Mouse (Mus musculus) layer of hippocampus, adult 18-20 months (tissue): ENCODE measurements at regions not wholly inside any gene's neighbourhood (a gene's known extent, or its start where the extent isn't known, plus 50 kb on each side); places are given as distances from the start of the nearest gene placed in this dataset.
"Not testable (repeated sequence)": the region's sequence is repeated elsewhere in the genome, so short reads cannot be mapped to it uniquely, and the experiment has no call there.

Source experiments
- DNase-seq, 2 experiments: peaks; one replicate each; pipeline ENCODE4 v3.0.0; 2022; ENCODE audit warnings: low spot score in 2 of 2

- no peak for DNase-seq
Measured at GRCm38 (mm10) chr8:15670722-15671121, 624.8 kb upstream of the BB014433 start.

- DNase-seq = no peak
Measured at GRCm38 (mm10) chr8:15670298-15670697, 624.4 kb upstream of the BB014433 start.

DNA sequence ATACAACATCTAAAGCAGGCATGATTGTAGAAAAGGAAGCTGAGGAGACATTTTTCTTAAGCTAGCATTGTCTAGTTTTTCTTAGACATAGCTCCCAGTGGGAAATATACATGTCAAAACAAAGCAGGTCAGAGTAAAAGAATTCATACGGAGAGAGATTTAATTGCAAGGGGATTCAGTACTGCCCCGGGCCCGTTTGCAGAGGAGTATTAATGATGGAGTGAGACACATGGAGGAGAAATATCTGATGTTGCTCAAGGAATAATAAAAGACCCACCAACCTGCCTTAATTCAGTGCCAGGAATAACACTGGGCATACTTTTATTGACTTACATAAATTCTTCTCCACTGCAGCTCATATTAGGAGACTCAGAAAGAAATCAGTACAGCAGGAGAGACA, 623.6 kb upstream of the BB014433 start:
- no peak for DNase-seq

DNA sequence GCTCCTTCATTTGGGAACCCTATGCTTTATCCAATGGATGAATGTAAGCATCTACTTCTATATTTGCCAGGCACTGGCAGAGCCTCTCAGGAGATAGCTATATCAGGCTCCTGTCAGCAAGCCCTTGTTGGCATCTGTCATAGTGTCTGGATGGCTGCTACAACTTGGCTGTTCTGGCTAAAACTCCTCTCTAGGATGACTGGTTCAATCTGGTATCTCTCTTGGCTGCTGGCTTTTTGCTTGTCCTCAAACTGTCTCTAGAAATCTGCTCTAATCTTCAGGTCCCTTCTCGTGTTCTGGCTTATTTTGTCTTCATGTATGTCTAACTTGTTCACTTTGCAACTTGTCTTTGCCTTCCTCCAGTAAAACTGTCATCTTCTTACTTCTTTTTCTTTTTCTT, 614.7 kb upstream of the BB014433 start:
- DNase-seq = no peak

DNA sequence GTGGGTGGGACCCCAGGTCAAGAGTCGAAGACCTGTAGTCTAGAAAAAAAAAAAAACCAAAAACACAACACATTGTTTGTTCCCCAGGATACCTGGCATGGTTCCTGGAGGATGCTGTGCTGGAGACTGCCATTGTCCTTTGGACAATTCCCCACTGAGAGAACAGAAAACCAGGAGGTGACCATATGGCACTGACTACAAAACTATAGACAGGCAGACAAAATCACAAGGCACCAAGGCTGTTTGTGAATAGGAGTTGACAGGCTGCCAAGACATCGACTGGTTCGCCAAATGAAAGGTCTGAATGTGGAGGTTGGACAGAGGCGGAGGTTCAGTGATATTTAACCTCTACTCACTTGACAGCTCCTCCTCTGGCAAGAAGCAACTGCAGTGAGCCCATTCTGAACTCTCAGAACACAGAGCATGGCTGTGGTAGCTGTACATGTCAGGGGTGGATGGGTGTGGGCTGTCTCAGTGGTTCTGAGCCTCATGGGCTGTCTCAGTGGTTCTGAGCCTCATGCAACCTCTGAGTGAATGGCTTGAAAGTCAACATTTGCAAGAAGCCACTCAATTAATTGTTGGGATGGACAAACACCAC, 589.0 kb upstream of the BB014433 start:
- no peak for DNase-seq

DNA sequence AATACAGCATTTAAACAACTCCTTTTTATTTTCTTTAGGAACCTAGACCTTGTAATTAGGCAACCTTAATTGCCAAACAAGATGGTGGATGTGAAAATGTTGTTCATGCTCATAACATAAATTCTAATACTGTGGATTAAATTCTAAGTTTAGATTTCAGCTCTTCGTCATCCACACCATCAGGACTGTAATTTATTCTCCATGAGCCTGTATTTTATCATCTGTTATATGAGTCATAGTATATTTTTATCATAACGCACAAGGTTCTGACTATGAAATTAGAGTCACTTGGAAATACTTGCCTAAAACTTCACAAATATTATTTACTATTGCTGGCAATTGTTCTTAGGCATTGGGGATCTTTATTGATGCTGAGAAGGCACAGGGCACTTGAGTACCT, 582.7 kb upstream of the BB014433 start:
- DNase-seq = no peak

GRCm38 (mm10) chr8:15623602-15624392, 577.9 kb upstream of the BB014433 start:
- DNase-seq = not testable (repeated sequence)

GRCm38 (mm10) chr8:15610217-15610616, 564.3 kb upstream of the BB014433 start:
- DNase-seq = no peak

DNA sequence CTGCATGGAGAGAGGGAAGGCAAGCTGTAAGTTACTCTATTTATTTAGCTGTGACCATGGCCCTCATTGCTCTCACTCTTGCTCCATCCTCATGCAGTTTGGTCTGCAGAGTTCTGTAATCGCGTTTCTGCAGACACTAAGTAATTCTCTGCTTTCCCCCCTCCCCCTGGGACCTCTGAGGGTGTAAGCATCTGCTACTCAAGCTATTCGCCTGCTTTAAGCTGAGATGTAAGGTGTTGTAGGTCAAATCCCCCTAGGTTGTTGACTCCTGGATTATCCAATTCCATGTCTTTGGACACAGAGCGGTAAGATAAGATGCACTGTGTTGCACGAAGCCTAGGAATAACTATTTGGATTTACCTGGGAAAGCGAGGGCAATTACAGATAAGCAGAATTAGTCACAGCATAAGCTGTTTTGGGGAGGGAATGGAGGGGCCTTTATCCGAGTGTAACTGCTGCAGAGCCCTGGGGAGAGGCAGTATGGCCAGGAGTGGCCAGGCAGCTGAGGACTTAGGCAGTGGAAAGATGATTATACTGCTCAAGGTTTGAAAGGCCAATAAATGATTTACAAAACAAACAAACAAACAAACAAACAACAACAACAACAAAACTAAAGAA, 561.8 kb upstream of the BB014433 start:
- DNase-seq = no peak

DNA sequence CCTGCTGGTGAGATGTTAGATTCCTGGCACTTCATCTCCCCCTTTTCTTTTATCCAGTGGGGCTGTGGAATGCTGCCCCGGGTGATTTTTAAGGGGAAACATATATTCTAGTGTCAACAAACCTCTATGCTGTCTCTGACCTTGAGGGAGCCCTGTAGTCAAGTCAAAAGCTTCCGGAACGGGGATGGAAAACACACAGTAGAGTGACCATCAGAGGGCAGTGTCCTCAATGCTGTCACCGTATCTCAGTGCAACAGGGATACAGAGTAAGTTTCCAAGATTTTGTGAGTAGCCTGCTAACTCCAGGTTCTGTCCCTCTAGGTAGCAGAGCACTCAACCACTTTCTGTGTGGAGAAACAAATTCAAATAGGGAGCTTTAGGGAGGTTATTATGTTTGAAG, 555.7 kb upstream of the BB014433 start:
- DNase-seq = peak in 1 of 2 experiments; percentile 64

- no peak for DNase-seq
Measured at GRCm38 (mm10) chr8:15593106-15593505, 547.2 kb upstream of the BB014433 start.

DNA sequence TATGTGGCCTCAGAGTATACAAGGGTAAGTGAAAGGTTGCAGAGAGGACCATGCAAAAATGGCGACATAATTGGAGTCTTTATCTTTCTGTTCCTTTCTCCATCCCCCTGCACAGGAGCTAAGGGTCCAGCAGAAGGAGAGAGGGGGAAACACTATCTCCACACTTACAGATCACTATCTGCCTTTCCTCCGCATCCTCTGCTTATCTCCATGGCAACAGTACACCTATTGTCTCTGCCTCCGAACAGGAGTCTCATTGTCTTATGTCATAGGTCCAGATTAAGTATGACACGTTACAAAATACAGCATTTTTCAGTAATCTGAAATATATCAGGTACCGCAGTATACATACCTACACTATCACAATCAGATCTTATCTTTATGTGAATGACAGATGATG, 537.9 kb upstream of the BB014433 start:
- DNase-seq = no peak

DNA sequence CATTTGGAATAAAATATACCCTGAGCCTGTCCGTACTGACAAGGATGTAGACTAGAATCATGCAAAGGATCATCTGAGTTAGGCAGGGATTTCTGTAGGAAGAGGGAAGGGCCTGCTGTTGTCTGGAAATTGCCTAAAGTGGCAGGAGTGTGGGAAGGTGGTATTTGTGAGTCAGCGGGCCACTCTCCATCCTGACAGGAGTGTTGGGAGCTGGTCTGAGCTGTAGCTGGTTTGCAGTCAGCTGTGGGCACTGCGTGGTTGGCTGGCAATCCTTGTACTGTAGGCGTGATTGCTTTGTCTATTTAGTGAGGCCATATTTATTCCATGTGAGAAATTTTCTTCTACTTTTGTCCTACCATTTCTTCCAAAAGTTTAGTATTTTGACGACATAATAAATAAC, 524.2 kb upstream of the BB014433 start:
- peak; percentile 20 to 27 for DNase-seq

DNA sequence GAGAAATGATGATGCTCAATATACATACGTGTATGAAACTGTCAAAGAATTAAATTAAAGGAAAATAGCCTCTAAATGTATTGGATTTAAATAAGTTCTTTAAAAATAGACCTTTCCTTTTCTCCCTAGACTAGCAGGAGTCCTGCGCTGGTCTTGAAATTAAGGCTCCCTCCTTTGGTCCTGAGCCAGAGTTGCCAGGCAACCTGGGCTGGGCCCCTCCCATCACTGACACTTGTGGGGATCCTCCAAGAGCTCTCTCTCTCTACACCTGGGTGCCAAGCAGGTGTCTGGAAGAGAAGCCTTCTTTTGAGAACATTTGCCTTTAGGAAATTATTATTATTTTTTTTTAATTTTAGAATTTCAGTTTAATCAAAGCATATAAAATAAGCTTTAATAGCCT, 521.9 kb upstream of the BB014433 start:
- no peak for DNase-seq

DNA sequence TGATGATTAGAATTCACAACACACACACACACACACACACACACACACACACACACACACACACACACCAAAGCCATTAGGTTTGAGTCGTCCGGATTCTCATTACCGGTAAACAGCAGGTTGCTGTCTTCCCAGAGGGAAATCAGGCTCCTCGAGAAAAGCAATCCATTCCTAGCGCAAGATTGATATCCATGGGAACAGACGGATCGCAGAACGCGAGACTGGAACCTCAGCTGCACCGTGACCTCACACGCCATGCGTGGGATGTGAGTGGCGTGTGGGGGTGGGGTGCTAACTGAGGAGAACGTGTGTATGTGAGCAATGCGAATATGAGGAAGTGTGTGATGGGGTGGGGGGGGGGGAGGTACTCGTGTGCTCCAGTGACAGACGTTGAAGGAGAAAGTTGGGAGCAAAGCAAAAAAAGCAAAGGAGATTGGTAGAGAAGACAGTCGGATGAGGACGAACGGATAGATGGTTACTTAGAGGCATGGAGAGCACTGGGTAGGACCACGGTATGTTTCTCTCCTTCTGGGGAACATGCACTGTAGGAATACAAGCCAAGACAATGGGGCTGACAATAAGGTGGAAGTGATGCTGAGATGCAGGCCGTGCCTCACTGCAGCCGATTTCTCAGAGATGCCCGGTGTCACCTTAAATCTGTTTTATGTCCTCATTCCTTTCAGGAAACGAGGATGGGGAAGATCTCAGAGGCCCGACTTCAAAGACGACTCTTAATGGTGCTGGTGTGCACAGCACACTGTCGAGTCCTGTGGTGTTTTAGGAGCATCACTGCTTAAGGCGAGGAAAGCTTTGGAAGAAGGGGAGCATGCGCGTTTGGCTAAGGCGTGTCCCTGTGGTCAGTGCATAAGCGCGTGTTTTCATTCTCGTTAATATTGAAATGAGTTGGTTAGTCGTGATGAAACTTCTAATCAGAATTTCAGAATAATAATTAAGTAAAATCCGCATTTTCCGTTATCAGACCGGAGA, 516.7 kb upstream of the BB014433 start:
- DNase-seq = peak; percentile 28 to 30

- no peak for DNase-seq
Measured at GRCm38 (mm10) chr8:15532027-15532426, 486.1 kb upstream of the BB014433 start.

DNA sequence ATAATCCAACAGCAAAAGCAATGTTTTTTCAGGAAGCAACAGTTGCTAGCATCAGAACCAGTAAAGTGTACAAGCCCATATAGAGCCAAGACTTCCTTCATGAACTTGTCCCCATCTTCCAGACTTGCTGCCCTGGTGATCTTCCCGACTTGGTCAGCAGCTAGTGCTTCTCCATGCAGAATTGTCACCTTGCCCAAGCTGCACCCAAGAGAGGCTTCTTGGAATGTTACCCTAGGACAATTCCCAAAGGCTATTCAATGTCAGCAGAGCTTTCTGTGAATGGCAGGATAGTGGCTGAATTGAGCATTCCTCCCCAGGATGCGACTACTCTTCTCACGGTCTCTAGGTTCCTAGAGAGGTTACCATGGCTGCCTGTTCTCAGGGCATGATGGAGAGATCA, 479.6 kb upstream of the BB014433 start:
- DNase-seq = no peak

DNA sequence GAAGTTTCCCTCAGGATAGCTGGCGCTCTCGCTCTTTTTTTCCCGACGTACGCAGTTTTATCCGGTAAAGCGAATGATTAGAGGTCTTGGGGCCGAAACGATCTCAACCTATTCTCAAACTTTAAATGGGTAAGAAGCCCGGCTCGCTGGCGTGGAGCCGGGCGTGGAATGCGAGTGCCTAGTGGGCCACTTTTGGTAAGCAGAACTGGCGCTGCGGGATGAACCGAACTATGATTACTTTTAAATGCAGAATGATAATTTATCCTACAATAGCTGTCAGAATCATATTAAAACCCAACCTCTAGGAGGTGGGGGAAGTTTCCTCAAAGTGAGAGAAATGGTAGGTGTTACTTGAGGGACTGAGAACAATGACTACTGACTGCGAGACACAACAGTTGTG, 474.0 kb upstream of the BB014433 start:
- peak; percentile 65 to 85 for DNase-seq

GRCm38 (mm10) chr8:15500973-15501372, 455.1 kb upstream of the BB014433 start:
- peak; percentile 14 to 41 for DNase-seq

DNA sequence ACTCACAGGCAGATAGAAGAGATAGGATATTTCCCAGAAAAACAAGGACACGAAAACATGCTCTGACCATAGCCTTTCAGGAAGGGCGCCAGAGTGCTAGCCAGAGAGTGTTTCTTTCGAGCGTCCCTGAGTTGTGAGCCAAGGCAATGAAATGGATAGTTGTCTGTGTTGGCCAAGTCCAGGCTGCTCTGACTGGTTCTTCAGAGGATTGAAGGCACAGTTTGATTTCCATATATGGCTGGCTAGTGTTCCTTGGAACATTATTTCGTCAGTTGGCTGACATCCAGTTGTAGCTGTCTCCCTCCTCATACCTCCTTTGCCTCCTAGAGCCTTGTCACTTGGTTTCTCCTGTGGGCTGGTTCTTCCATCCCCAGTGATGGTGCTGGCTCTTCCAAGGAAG, 451.7 kb upstream of the BB014433 start:
- DNase-seq = no peak

GRCm38 (mm10) chr8:15496248-15496647, 450.4 kb upstream of the BB014433 start:
- peak; percentile 45 to 64 for DNase-seq
